Mouse (Mus musculus) kidney, postnatal 10 days (tissue): ENCODE measurements around the gene Vsig10l.
A peak's percentile ranks its signal among the peaks of the same experiment; 100 is the strongest.

Experiments used
- DNase-seq: peaks from one replicate; pipeline ENCODE4 v3.0.0; 2021; ENCODE audit warnings: mixed read lengths

Vsig10l gene

GRCm38 (mm10) chr7:43463976-43464375 lies 1.0 kb downstream of the Vsig10l start:
- DNase-seq, result no peak

DNA sequence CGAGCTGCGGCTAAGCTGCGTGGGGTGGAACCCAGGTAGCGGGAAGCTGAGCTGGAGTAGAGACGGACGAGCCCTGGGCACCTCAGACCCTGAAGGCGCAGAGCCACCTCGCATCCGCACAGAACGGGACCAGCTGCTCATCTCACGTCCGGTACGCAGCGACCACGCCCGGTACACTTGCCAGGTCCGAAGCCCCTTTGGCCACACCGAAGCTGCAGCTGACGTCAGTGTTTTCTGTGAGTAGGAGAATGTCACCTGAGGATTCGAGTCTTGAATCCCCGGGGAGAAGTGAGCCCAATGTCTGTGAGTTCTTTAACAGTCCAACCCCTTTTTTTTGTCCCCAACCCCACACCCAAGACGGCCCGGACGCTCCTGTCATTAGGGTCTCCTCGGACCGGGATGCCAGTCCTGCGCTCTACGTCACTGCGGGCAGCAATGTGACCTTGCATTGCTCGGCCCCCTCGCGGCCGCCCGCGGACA lies 2.0 kb downstream of the Vsig10l start:
- DNase-seq, result peak; percentile 41

GRCm38 (mm10) chr7:43465344-43466098 lies 2.6 kb downstream of the Vsig10l start:
- DNase-seq, result peak; percentile 95

- DNase-seq, result peak; percentile 92
Measured at GRCm38 (mm10) chr7:43466099-43466694, 3.2 kb downstream of the Vsig10l start.

DNA sequence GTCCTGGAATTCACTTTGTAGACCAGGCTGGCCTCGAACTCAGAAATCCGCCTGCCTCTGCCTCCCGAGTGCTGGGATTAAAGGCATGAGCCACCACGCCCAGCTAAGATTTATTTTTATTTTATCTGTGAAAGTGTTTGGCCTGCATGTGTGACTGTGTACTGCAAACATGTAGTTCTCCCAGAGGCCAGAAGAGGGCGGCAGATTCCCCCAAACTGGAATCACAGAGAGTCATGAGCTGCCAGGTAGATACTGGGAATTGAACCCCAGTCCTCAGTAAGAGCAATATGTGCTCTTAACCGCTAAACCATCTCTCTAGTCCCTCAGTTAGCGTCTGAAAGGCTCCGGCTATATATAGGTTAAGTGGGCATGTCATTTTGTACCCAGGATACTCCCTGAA lies 7.4 kb downstream of the Vsig10l start:
- peak; percentile 51 for DNase-seq

DNA sequence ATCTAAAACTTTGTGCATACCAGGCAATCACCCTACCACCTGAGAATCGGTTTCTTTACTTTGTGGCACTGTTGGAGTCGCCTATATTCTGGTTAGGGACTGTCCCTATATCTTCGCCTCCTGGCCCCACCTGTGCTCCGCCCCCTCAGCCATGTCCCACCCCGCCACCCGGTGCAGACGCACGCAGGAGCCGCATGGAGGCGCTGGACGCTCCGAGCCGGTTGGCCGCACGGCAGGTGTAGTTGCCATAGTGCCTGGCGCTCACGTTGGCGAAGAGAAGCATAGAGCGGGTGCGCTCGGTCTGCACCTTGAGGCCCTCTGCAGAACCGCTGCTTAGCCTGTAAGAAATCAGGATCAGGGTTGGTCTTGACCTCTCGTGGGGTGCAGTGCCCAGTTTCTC lies 12.8 kb downstream of the Vsig10l start:
- peak; percentile 40 for DNase-seq

- DNase-seq, result no peak
Measured at GRCm38 (mm10) chr7:43476376-43476775, 13.4 kb downstream of the Vsig10l start.

- no peak for DNase-seq
Measured at GRCm38 (mm10) chr7:43481191-43481590, 18.2 kb downstream of the Vsig10l start.

DNA sequence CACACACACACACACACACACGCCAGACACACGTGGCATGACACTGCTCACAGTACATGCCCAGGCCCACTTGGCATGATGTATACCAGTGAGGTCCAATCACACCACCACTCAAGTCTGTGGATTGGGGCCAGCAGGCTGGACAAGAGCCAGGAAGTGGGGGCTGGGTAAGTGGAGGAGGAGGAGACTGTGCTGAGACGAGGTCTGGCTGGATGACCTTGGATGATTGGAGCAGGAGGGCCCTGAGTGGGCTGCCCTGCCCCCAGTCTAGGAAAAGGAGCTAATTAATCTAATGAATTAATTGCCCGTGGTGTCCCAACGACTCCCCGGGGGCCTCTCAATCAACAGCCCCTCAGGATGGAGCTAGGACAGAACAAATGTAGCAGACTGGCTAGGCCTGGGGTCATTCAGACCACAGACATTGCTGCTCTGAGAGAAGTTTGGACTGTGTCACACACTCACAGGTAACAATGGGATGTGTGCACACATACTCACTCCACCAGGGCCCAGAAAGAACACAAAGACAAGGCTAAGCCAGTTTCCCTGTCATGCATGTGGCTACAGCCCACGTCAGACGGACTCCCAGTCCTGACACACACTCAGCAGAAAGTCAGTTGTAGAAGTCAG lies 19.3 kb downstream of the Vsig10l start:
- peak; percentile 70 for DNase-seq

- peak; percentile 69 for DNase-seq
Measured at GRCm38 (mm10) chr7:43483236-43483635, 20.3 kb downstream of the Vsig10l start.

DNA sequence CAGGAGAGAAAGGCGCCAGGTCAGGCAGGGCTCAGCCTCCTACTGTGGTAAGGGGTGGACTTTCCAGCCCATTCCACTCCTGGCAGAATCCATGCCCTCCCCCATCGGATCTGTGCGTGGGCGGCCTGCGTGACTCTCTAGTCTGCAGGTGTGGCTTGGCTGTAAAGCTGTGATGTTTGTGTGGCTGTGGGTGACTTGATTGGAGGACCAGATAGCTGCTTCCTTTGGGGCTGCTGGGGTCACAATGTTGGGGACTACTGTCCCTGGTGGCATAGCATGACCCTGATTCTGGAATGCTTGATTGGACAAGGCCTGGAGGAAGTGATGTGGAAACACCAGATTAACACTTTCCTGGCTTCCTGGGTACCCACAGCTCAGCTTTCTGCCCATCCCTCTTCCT lies 25.7 kb downstream of the Vsig10l start:
- DNase-seq, result no peak

DNA sequence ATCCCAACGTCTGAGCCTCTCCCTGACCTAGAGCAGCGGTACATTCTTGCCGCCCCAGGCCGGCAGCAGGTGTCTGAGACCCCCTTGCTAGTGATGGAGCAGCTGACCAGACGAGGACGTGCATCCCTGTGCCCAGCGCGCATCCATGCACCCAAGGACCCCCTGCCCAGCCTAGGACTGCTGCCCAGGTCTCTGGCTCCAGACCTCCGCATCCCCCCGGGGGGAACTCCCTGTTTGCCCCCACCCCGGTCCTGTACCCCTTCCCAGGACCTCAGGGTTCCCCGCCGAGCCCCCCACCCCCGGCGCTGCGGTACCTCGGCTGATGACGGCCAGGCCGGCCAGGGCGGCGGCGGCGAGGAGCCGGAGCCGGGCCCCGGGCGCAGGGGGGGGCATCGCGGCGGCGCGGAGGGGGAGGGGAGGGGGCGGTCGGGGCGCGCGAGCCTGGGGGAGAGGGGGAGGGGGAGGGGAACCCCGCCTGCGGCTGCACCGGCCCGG lies 26.7 kb downstream of the Vsig10l start, which contains the start of gene Iglon5:
Gene Iglon5, minus strand, starts transcription at position 445 of the 495 bp plus-strand sequence.
- DNase-seq, result no peak

DNA sequence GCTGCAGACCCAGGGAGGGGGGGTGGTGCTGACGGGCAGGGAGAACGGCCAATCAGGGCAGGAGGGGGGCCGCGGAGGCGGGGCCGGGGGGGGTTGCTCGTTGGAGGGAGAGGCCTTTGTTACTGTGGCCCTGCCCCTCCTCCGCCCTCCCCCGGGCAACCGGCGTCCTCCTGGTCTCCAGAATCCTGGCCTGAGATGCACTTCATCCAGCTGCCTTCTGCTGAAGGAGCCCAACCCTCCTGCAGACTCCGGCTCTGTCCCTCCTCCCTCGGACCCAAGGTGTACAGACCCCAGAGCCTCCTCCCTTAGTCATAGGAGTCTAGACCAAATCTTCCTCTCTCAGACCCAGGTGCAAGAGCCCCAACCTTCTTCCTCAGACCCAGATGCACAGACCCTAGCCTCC lies 27.2 kb downstream of the Vsig10l start:
- DNase-seq, result peak; percentile 67

GRCm38 (mm10) chr7:43490861-43491260 lies 27.9 kb downstream of the Vsig10l start:
- no peak for DNase-seq

- peak; percentile 72 for DNase-seq
Measured at GRCm38 (mm10) chr7:43495343-43496021, 32.5 kb downstream of the Vsig10l start.

DNA sequence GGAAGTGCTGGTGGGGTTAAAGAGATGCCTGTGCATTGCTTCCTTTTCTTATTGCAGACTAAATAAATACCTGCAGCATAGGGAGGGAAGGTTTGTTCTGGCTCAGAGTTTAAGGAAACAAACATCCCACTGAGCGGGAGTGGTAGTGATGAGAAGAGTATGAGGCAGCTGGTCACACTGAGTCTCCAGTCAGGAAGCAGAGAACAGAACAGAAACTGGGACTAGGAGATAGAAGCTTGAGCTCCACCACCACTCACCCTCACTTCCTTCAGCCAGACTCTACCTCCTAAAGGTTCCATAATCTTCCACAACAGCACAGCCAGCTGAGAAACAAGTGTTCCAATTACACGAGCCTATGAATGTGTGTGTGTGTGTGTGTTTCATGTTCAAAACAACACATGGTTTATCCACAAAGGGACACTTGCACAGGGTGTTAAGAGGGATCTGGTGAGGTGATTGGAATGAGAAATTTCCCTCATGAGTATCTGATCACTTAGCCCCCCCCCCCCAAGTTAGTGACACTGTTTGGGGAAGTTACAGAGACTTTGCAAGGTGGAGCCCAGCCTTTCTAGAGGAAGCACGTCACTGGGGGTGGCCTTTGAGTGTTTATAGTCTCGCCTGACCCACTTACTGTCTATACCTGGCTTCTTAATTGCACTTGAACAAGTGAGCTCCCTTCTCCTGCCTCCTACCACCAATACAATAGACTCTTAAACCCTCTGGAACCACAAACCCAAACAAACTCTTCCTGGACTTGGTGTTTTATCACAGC lies 48.9 kb downstream of the Vsig10l start:
- no peak for DNase-seq

- DNase-seq, result no peak
Measured at GRCm38 (mm10) chr7:43512519-43512918, 49.6 kb downstream of the Vsig10l start.

DNA sequence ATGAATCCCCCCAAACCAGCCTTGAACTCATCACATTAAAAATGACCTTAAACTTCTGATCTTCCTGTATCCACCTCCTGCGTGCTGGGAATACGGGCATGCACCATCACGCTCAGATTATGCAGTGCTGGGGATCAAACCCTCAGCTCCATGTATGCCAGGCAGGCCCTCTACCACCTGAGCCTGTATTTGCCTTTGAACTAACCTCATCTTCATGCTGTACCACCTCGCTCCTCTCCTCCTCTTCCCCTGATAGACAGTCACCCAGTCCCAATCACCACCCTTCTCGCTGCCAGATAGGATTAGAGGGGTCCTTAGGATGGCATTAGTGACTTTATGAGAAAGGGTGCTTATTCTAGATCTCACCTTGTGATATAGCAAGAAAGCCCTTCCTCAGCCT lies 52.1 kb downstream of the Vsig10l start:
- no peak for DNase-seq

GRCm38 (mm10) chr7:43518341-43518740 lies 55.4 kb downstream of the Vsig10l start:
- no peak for DNase-seq
